Mouse (Mus musculus) limb, embryonic 12.5 days (tissue): ENCODE data around the gene Cpm. TPM values are rescaled to one million over a fixed set of nuclear protein-coding genes. Genes with fewer than 3 reads are reported as not detected.

Experiments
- ATAC-seq: fragments of 200-750 bp; cut with Nextera tagmentation; 2 replicates; pipeline ENCODE4 v1.8.0; 2017; ENCODE audit warnings: low read depth, moderate TSS enrichment; ENCODE audit not compliant: insufficient number of reproducible peaks, insufficient read depth, low FRiP score, low TSS enrichment
- H3K27ac ChIP-seq: fragments of 300-500 bp; sonication (generic); 2 replicates; pipeline ENCODE4 v1.5.1; 2016; ENCODE audit warnings: mild to moderate bottlenecking, moderate library complexity
- H3K27me3 ChIP-seq: fragments of 300-500 bp; sonication (generic); 2 replicates; pipeline ENCODE4 v1.6.1; 2016; ENCODE audit warnings: mild to moderate bottlenecking, moderate library complexity
- H3K36me3 ChIP-seq: fragments of 300-500 bp; sonication (generic); 2 replicates; pipeline ENCODE4 v1.6.1; 2016; ENCODE audit warnings: mild to moderate bottlenecking, moderate library complexity
- H3K4me1 ChIP-seq: fragments of 300-500 bp; sonication (generic); replicated peaks from 2 replicates; pipeline ENCODE4 v1.6.1; 2016
- H3K4me2 ChIP-seq: fragments of 300-500 bp; sonication (generic); 2 replicates; pipeline ENCODE4 v1.6.1; 2016; ENCODE audit warnings: mild to moderate bottlenecking, moderate library complexity
- H3K4me3 ChIP-seq: fragments of 300-500 bp; sonication (generic); replicated peaks from 2 replicates; pipeline ENCODE4 v1.5.1; 2016; ENCODE audit warnings: mild to moderate bottlenecking
- H3K9ac ChIP-seq: fragments of 300-500 bp; sonication (generic); replicated peaks from 2 replicates; pipeline ENCODE4 v1.6.1; 2016; ENCODE audit warnings: mild to moderate bottlenecking, moderate library complexity
- H3K9me3 ChIP-seq: fragments of 300-500 bp; sonication (generic); 2 replicates; pipeline ENCODE4 v1.6.1; 2016; ENCODE audit warnings: mild to moderate bottlenecking, moderate library complexity
- WGBS: fragments of 180-500 bp; shearing (Covaris S2); methylation state at CpG from one replicate; pipeline ENCODE4 v1.1.7; 2016; 5-methylcytosine and 5-hydroxymethylcytosine counted together
- polyA plus RNA-seq: library from polyadenylated mRNA; unstranded; fragments of >200 nt; fragmentation: Nextera tagmentation; extraction: Ambion mirVana; gene quantifications from 2 replicates; pipeline ENCODE4 v1.2.1, GENCODE M21; 2016

Cpm gene
- polyA plus RNA-seq, 1 experiment from 2014 or later = 30.0 TPM

- no peak overlapping the region for H3K9ac ChIP-seq
- H3K4me2 ChIP-seq = no peak overlapping the region
- H3K36me3 ChIP-seq = no peaks in the 10 kb centered on the region
- no peaks in the 10 kb centered on the region for H3K27me3 ChIP-seq
- ATAC-seq = no peak
- no peaks in the 10 kb centered on the region for H3K4me1 ChIP-seq
- WGBS = 88% methylated on average over 3 of the region's 3 CpGs
- no peak overlapping the region for H3K27ac ChIP-seq
- no peaks in the 10 kb centered on the region for H3K9me3 ChIP-seq
- no peak overlapping the region for H3K4me3 ChIP-seq
Observed at GRCm38 (mm10) chr10:117617568-117618345, 11.5 kb upstream of the Cpm start.

DNA sequence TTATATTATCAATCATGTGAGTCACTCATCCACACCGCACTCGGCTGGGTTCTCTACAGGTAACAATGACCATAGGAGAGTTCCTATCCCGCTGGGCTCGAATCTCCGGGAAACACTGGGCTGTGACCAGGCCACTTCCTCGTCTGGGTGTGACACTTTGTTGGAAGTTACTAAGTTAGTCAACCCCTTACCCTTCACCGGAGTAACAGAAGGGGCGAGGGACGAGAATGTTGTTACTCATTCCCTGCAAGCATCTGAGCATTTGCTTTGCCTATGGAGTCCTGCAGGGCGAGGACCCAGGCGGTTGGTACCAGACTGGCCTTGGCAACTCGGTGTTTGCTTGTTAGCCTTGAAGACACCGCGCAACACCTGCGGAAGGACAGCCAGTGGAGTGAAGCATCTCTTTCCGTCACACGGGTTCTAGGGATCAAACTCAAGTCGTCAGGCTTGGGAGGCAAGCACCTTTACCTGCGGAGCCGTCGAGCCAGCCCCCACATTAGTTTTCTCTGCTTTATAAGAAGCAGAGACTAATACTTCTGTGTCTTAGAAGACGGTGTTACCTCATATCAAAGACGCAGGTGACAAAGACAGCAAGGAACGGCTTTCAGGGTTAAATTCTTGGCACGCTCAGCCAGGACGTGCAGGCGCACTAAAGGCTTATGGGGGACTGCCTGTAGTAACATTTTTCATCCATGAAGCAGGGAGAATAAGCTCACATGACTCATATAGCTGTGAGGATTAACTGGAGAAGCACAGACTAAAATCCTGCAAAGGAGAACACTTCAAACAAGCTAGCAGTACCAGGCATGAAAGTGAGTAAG, 10.0 kb upstream of the Cpm start:
- no peak for ATAC-seq
- no peak overlapping the region for H3K4me3 ChIP-seq
- 89% methylated on average over 27 of the region's 27 CpGs for WGBS
- no peak overlapping the region for H3K4me2 ChIP-seq
- no peak overlapping the region for H3K9ac ChIP-seq
- no peaks in the 10 kb centered on the region for H3K4me1 ChIP-seq
- no peaks in the 10 kb centered on the region for H3K9me3 ChIP-seq
- H3K27me3 ChIP-seq = no peaks in the 10 kb centered on the region
- H3K36me3 ChIP-seq = no peaks in the 10 kb centered on the region
- no peak overlapping the region for H3K27ac ChIP-seq

DNA sequence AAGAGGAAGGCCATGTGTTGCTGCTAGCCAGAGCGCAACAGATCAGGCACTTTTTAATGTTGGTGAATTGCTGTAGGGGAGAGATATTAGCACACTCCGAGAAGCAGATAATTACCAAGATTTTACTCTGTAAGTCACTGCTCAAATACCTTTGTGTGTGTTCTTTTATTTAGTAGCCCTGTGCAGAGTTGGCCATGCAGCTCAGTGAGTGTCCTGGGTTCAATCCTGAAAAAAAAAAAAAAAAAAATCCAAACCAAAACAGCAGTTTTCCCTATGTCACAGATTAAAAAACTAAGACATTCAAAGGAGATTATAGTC, 9.5 kb upstream of the Cpm start:
- H3K27ac ChIP-seq = no peak overlapping the region
- 76% methylated on average over 2 of the region's 2 CpGs for WGBS

GRCm38 (mm10) chr10:117620530-117620929, 8.8 kb upstream of the Cpm start:
- 74% methylated on average over 4 of the region's 4 CpGs for WGBS
- ATAC-seq = no peak
- H3K27me3 ChIP-seq = no peaks in the 10 kb centered on the region
- H3K9ac ChIP-seq = no peak overlapping the region
- H3K4me3 ChIP-seq = no peak overlapping the region
- no peaks in the 10 kb centered on the region for H3K36me3 ChIP-seq
- no peaks in the 10 kb centered on the region for H3K9me3 ChIP-seq
- H3K27ac ChIP-seq = no peak overlapping the region
- peaks cover 4% of the 10 kb centered on the region; the same call in 1 of the 2 replicates for H3K4me1 ChIP-seq
- H3K4me2 ChIP-seq = no peak overlapping the region

More for the DNA sequence above, 9.5 kb upstream of the Cpm start:
- Histone ChIP-seq H3K4me3 (no peak overlapping the region), H3K9me3 (no peaks in the 10 kb centered on the region), H3K9ac (no peak overlapping the region), H3K4me2 (no peak overlapping the region), H3K36me3 (no peaks in the 10 kb centered on the region), H3K4me1 (no peaks in the 10 kb centered on the region), H3K27me3 (no peaks in the 10 kb centered on the region)
- ATAC-seq = no peak

DNA sequence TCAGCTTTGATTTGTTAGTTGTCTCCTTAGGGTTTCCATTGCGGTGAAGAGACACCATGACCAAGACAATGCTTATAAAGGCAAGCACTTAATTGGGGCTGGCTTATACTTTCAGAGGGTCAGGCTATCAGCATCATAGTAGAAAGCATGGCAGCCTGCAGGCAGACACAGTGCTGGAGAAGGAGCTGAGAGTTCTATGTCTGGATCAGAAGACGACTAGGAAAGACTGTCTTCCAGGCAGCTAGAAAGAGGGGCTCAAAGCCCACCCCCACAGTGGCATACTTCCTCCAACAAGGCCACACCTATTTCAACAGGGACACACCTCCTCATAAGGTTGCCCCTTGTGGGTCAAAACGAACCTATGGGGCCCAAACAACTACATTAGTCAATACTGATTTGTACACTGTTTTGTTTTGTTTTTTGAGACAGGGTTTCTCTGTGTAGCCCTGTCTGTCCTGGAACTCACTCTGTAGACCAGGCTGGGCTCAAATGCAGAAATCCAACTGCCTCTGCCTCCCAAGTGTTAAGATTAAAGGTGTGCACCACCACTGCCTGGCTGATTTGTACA, 8.3 kb upstream of the Cpm start:
- Histone ChIP-seq H3K4me2 (no peak overlapping the region), H3K9me3 (no peaks in the 10 kb centered on the region), H3K27ac (no peak overlapping the region), H3K9ac (no peak overlapping the region), H3K4me1 (peaks cover 5% of the 10 kb centered on the region; the same call in 1 of the 2 replicates), H3K4me3 (no peak overlapping the region), H3K27me3 (no peaks in the 10 kb centered on the region), H3K36me3 (no peaks in the 10 kb centered on the region)
- ATAC-seq = no peak
- 72% methylated on average over 3 of the region's 3 CpGs for WGBS

GRCm38 (mm10) chr10:117621616-117622533, 7.4 kb upstream of the Cpm start:
- WGBS = 89% methylated on average over 12 of the region's 12 CpGs
- no peak for ATAC-seq

GRCm38 (mm10) chr10:117623358-117623757, 5.9 kb upstream of the Cpm start:
- ATAC-seq = no peak
- no peaks in the 10 kb centered on the region for H3K36me3 ChIP-seq
- H3K27me3 ChIP-seq = peaks cover 13% of the 10 kb centered on the region
- H3K4me3 ChIP-seq = no peak overlapping the region
- H3K27ac ChIP-seq = no peak overlapping the region
- H3K4me1 ChIP-seq = peaks cover 15% of the 10 kb centered on the region
- H3K9me3 ChIP-seq = no peaks in the 10 kb centered on the region
- no peak overlapping the region for H3K4me2 ChIP-seq
- H3K9ac ChIP-seq = no peak overlapping the region

More at GRCm38 (mm10) chr10:117621616-117622533, 7.4 kb upstream of the Cpm start:
- Histone ChIP-seq H3K9me3 (no peaks in the 10 kb centered on the region), H3K4me3 (no peak overlapping the region), H3K4me1 (peaks cover 5% of the 10 kb centered on the region; the same call in 1 of the 2 replicates), H3K9ac (no peak overlapping the region), H3K27ac (no peak overlapping the region), H3K4me2 (no peak overlapping the region), H3K36me3 (no peaks in the 10 kb centered on the region), H3K27me3 (no peaks in the 10 kb centered on the region)

DNA sequence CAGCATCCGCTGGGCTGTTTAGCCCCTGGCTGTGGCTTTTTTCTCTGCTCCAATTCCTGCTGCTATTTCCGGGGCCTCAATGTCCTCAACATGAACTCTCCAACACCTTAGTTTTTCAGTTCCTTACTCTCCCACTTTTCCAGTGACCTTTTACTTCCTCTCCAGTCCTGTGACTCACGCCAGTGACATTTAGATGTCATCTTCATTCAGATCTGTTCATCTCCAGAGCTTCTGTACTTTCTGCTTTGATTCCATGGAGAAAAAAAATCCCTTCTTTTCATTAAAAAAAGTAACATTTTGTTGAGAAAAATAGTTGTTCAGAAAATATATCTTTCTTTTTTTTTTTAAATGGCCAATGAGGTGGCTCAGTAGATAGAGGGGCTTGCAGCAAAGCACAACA, 5.1 kb upstream of the Cpm start:
- no peak overlapping the region for H3K9ac ChIP-seq
- H3K4me2 ChIP-seq = no peak overlapping the region
- no peak overlapping the region for H3K27ac ChIP-seq
- H3K27me3 ChIP-seq = peaks cover 13% of the 10 kb centered on the region
- no peak overlapping the region for H3K4me3 ChIP-seq
- no peaks in the 10 kb centered on the region for H3K9me3 ChIP-seq
- H3K36me3 ChIP-seq = no peaks in the 10 kb centered on the region
- 67% methylated on average over 3 of the region's 3 CpGs for WGBS
- peaks cover 23% of the 10 kb centered on the region for H3K4me1 ChIP-seq
- no peak for ATAC-seq

GRCm38 (mm10) chr10:117624655-117625497, 4.4 kb upstream of the Cpm start:
- no peak overlapping the region for H3K9ac ChIP-seq
- peaks cover 13% of the 10 kb centered on the region for H3K27me3 ChIP-seq
- peaks cover 25% of the 10 kb centered on the region for H3K4me1 ChIP-seq
- no peak for ATAC-seq
- no peak overlapping the region for H3K4me2 ChIP-seq
- no peak overlapping the region for H3K27ac ChIP-seq
- WGBS = 70% methylated on average over 9 of the region's 9 CpGs
- no peaks in the 10 kb centered on the region for H3K36me3 ChIP-seq
- H3K4me3 ChIP-seq = no peak overlapping the region
- H3K9me3 ChIP-seq = no peaks in the 10 kb centered on the region
